Mouse (Mus musculus) kidney, postnatal 25 days (tissue): Measurements from ENCODE around the gene Tshz2.

Experiments used
- DNase-seq, 2 experiments: peaks; one replicate each; pipeline ENCODE4 v3.0.0; 2021; ENCODE audit warnings: mixed read lengths in 2 of 2

The Tshz2 gene

GRCm38 (mm10) chr2:169633491-169634289 is 877 bp downstream of the Tshz2 start:
- peak; percentile 35 to 48 for DNase-seq

DNA sequence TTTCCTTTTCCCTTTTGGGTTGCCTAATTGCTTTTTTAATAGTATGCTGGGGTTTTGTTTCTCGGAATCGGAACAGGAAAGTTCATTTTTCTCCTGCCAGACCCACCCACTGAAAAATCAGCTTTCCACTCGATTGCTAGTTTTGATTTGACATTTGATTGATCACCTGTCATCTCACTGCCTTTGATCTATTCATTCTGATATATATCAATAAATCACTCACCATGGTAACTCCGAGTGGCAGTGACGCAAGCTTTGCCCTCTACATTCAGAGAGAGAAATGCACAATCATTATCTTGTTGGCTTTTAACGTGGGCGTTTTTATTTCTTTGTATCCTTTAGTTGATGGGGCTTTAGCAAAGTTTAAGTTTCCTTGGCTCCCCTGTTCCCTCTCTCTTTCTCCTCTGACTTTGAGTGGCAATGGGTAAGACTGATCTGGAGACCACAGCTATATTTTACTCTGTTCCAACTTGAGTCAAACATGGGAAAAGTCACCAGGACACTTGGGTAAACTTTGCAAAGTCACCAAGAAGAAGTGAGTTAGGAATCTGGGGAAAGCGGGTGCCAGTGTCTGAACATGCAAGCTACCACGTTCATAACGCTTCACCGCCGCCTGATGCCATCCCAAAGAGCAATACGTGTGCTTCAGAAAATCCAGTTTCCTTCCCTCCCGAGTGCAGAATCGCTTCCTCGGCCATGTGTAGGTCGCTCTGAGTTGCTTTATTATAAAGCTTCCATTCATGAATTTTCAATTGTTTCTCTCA is 2.0 kb downstream of the Tshz2 start:
- no peak for DNase-seq

GRCm38 (mm10) chr2:169635428-169635827 is 2.6 kb downstream of the Tshz2 start:
- DNase-seq = peak in 1 of 2 experiments; percentile 20

- DNase-seq = peak in 1 of 2 experiments; percentile 20
Measured at GRCm38 (mm10) chr2:169636414-169636813, 3.6 kb downstream of the Tshz2 start.

DNA sequence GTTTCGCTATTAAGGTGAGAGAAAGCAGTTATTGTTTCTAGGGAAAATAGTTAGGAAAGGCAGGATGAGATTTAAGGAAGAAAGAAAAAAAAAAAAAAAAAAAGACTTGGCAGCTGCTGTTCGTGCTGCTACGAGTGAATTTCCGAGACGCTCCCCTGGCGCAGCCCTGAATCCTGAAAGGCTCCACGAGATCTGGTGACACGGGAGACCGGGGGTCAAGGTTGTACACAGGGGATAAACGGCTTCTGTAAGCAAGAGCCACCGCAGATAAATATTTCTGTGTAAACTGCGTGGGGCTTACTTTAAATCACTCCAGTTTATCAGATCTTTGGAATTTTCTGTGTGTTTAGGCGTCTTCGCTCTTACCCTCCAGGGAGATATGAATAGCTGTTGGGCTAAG is 8.7 kb downstream of the Tshz2 start:
- DNase-seq = peak in 1 of 2 experiments; percentile 13

DNA sequence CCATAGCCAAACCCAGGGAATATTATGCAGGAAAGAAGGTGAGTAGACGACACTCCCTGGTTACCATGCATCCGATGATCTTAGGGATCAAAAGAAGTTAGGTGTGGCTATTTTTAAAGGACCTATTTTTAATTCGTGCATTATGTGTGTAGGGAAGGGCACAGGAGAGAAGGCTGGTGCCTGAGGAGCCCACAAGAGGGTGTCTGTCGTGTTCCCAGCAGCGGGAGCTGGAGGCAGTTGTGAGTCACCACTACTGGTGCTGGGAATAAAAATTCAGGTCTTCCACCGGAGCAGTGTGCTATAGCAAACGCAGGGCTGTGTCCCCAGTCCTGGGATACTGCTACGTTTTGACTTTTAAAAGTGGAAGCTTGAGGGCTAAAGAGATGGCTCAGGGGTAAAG is 9.6 kb downstream of the Tshz2 start:
- no peak for DNase-seq

- DNase-seq = no peak
Measured at GRCm38 (mm10) chr2:169647091-169647490, 14.3 kb downstream of the Tshz2 start.

- DNase-seq = no peak
Measured at GRCm38 (mm10) chr2:169649262-169649885, 16.6 kb downstream of the Tshz2 start.

- DNase-seq = no peak
Measured at GRCm38 (mm10) chr2:169653282-169653681, 20.5 kb downstream of the Tshz2 start.

- DNase-seq = no peak
Measured at GRCm38 (mm10) chr2:169663792-169664191, 31.0 kb downstream of the Tshz2 start.

- no peak for DNase-seq
Measured at GRCm38 (mm10) chr2:169671264-169671663, 38.5 kb downstream of the Tshz2 start.

DNA sequence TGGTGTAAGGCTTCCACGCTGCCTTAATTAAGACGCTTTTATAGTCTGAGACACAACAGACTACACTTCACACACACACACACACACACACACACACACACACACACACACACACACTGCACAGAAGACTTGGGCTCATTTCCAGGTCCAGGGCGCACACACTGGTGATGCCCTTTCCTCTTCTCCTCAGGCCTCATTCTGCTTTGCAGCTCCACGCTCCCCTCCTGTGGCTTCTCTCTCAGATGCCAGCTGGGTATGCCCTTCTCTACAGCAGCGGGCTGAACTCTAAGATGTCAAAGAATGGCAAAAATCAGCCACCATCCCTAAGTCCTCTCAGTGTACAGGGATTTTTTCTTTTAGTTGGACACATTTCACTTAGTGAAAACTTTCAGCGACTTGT is 41.0 kb downstream of the Tshz2 start:
- no peak for DNase-seq

DNA sequence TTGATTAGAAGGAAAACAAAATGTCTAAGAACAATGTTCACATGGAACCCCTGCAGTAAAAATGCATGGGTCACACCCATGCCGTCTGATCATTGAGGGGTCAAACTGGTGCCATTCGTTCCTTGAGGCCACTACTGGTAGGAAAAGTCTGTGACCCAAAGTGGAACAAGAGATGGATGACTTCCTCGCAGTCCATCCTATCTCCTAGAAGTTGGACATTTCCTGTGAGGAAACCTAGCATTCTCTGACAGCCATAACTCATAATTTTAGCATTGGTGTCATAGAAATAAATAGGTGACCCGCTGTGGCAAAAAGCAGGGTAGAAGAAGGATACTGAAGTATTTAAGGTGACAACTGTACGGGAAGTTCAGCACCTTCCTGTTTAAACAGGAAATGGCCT is 41.4 kb downstream of the Tshz2 start:
- DNase-seq = peak in 1 of 2 experiments; percentile 54

DNA sequence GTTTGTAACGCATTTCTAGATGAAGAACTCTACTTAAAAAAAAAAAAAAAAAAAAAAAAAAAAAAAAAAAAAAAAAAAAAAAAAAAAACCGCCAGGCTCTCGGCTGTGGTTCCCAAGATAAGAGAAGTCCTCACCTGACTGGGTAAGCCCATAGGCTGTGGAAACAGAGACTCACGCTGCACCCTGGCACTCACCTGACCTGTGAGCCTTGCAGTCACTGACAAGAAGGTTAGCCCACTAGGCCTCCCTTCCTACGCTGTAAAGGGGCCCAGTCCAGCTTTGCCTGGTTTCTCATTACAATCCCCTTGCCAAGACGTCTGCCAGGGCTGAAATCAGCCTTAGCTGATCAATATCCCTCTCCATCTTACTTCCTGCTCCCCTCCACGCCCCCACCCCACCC is 46.5 kb downstream of the Tshz2 start:
- no peak for DNase-seq

GRCm38 (mm10) chr2:169679951-169680350 is 47.1 kb downstream of the Tshz2 start:
- DNase-seq = no peak

DNA sequence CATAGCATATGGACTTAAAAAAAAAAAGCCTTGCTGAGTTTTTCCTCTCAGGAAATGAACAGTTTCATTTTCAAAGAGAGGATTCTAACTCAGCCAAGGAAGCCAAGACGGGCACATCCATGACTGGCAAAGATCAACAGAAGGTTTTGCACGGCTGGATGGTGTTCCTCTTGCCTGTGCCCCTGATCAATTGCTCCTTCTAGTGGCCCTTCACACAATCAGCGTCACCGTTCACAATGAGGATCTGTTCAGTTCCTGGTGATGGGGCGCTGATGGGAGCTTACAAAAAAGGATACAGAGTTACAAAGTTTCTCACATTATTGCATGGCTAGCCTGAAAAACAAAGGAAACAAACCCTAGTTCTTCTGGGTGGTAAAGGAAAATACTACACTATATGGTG is 52.4 kb downstream of the Tshz2 start:
- DNase-seq = no peak

GRCm38 (mm10) chr2:169685747-169686146 is 52.9 kb downstream of the Tshz2 start:
- no peak for DNase-seq

GRCm38 (mm10) chr2:169686697-169687430 is 54.1 kb downstream of the Tshz2 start:
- no peak for DNase-seq

DNA sequence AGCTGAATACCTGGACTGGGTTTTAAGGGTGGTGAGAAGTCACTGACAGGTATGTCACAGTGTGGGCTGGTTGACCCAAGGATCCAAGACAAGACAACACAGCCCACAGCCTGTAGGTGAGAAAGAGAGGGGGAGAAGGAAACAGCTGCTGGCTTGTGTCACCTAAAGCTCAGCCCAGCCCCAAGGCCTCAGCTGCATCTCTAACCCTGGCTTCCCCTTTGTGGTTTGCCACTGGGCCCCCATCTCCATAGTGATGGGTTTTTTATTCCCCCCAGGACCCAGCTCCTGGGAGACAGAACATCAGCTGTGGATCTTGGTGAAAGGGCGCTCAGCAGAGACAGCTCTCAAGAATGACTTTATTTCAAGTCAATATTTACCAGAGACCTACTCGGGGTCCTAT is 57.2 kb downstream of the Tshz2 start:
- DNase-seq = no peak

DNA sequence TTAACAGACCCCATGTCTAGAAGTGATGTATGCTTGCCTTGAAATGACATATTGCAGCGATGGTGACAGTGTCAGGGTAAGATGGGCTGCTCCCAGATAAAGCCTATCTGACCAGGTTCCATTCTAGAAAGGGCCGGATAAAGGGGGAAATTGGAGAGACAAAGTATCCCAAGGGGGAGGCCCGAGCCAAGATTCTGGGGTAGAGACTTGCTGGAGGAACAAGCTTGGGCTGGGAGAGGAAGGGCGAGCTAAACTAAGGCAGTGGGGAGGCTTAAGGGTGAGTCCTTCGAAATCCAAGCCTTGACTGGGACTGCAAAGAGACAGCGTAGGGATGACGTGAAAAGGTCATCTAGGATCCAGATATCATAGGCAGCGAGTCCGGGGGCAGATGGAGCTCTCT is 61.7 kb downstream of the Tshz2 start:
- DNase-seq = no peak

GRCm38 (mm10) chr2:169695025-169695424 is 62.2 kb downstream of the Tshz2 start:
- no peak for DNase-seq

GRCm38 (mm10) chr2:169699141-169699540 is 66.3 kb downstream of the Tshz2 start:
- DNase-seq = no peak
